Mouse (Mus musculus): ENCODE measurements around the gene Gtf2h2. TPM values are rescaled to one million over a fixed set of nuclear protein-coding genes. Genes with fewer than 3 reads are reported as not detected.
"Not testable (repeated sequence)": the region's sequence is repeated elsewhere in the genome, so short reads cannot be mapped to it uniquely, and the experiment has no call there.

The Gtf2h2 gene
- polyA plus RNA-seq, 1 experiment from 2014 or later: 53.3 TPM

DNA sequence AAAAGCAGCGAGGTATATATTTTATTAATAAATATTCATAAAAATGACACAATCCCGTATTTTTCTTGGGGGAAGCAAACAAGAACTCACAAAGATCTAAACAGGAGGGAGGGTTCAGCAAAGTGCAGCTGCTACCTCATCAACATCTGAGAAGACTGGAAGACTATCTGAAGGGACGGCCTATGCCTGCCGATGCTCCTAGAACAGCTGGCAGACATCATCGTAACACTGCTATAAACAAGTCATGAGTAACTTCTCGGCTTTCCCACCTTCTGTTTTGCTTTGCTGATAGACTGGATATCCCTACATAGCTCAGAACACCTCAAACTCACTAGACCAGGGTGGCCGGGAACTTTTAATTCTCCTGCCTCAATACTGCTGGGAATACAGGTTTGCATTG lies 8.8 kb downstream of the Gtf2h2 start:
- no peak overlapping the region for H3K4me2 ChIP-seq
- H3K27ac ChIP-seq (ENCODE audit: poor library complexity, severe bottlenecking): no peak overlapping the region
- H3K9me3 ChIP-seq (replicated peaks): no peaks in the 10 kb centered on the region
- H3K9ac ChIP-seq: no peak overlapping the region
- no peak for ATAC-seq (ENCODE audit: insufficient number of reproducible peaks, low FRiP score)
- peaks cover 59% of the 10 kb centered on the region for H3K36me3 ChIP-seq
- H3K4me3 ChIP-seq: no peak overlapping the region
- no peaks in the 10 kb centered on the region for H3K4me1 ChIP-seq (replicated peaks)
- WGBS: 88% methylated on average over 7 of the region's 7 CpGs
- H3K27me3 ChIP-seq (replicated peaks): no peaks in the 10 kb centered on the region

DNA sequence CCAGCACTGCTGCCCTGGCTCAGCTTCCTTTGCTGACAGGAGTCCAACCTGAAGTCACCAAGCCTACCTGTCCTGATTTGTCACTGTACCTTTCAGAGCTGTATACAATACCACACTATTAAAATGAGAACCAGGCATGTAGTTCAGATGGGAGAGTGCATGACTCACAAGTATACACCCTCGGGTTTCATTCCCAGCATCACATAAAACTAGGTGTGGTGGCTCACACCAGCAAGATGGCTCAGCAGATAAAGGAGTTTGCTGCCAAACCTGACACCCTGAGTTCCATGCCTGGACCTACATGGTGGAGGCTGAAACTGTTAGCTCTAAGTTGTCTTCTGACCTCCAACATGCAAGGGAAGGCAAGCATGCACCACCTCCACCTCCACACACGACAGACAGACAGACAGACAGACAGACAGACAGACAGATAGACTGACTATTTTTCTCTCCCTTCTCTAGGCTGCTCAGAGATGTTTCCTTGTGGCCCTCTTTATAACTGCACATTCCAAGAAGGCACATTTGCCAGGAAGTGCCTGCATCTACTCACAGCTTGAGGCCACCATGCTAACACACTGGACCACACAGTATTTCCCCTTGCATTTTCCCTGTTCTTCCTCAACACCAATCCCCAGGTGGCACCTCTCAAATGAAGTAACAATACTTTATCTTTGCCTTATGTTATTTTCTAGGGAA lies 28.7 kb downstream of the Gtf2h2 start:
- Histone ChIP-seq H3K4me3 (no peak overlapping the region), H3K4me2 (no peak overlapping the region), H3K36me3 (peaks cover 54% of the 10 kb centered on the region), H3K9me3 (replicated peaks) (no peaks in the 10 kb centered on the region), H3K27me3 (replicated peaks) (no peaks in the 10 kb centered on the region), H3K9ac (no peak overlapping the region), H3K4me1 (replicated peaks) (no peaks in the 10 kb centered on the region), H3K27ac (ENCODE audit: poor library complexity, severe bottlenecking) (no peak overlapping the region)
- WGBS: 81% methylated on average over 2 of the region's 2 CpGs
- ATAC-seq (ENCODE audit: insufficient number of reproducible peaks, low FRiP score): no peak

DNA sequence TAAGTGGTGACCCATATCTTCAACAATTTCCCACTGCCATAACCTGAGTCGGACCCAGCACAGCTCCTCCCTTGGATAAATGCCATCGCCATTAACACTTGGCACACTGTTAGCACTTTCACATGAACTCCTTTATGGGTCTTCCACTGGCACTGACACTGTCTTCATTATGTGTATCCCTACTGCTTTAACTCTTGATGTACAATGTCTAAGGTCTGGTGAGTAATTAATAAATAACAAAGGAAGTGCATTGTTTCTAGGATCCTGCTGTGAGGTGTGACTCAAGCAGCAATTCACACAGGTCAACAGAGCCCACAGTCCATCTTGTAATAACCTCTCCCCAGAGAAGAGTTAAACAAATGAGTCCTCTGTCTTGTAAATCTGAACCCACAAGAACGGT lies 31.0 kb downstream of the Gtf2h2 start:
- Histone ChIP-seq H3K9me3 (replicated peaks) (no peaks in the 10 kb centered on the region), H3K4me3 (no peak overlapping the region), H3K4me1 (replicated peaks) (no peaks in the 10 kb centered on the region), H3K27ac (ENCODE audit: poor library complexity, severe bottlenecking) (no peak overlapping the region), H3K27me3 (replicated peaks) (no peaks in the 10 kb centered on the region), H3K9ac (no peak overlapping the region), H3K4me2 (no peak overlapping the region), H3K36me3 (peaks cover 36% of the 10 kb centered on the region)
- ATAC-seq (ENCODE audit: insufficient number of reproducible peaks, low FRiP score): no peak
- 79% methylated on average over 3 of the region's 3 CpGs for WGBS

DNA sequence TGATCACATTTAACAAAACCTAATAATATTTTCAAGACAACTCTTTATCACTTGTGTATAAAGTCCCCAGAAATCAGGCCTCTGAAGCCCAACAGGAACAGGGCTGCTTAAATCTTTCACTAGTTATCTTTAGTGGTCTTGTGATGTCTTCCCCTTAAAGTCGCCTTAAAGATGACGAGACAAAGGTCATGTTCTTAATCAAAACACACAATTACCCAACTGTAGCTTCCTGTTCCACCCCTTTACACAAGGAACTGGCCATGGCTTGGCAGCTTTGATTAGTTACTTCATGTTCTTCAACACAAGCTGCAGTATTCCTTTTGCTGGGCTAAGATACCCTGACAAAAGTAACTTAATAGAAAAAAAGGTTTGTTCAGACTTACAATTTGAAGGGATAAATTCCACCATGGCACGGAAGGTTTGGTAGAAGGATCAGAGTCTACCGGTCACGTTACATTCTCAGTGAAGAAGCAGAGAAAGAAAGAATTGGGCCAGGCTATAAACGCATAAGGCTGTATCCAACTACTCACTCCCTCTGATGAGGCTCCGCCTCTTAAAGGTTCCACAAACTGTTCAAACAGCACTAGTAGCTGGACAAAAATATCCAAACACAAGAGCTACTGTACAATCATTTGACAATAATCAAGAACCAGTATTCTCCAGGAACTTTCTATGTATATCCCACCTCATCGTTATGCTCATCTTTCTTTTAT lies 39.8 kb downstream of the Gtf2h2 start, which contains the start of gene Naip1:
Gene Naip1 (minus strand): TSS at position 455 of the 713 bp plus-strand sequence.
- ATAC-seq (ENCODE audit: insufficient number of reproducible peaks, low FRiP score); H3K27me3 ChIP-seq (replicated peaks); H3K4me3 ChIP-seq; H3K9me3 ChIP-seq (replicated peaks); H3K9ac ChIP-seq; H3K36me3 ChIP-seq; H3K4me2 ChIP-seq; H3K4me1 ChIP-seq (replicated peaks); H3K27ac ChIP-seq (ENCODE audit: poor library complexity, severe bottlenecking): not testable (repeated sequence)
- 71% methylated on average over 8 of the region's 8 CpGs for WGBS

DNA sequence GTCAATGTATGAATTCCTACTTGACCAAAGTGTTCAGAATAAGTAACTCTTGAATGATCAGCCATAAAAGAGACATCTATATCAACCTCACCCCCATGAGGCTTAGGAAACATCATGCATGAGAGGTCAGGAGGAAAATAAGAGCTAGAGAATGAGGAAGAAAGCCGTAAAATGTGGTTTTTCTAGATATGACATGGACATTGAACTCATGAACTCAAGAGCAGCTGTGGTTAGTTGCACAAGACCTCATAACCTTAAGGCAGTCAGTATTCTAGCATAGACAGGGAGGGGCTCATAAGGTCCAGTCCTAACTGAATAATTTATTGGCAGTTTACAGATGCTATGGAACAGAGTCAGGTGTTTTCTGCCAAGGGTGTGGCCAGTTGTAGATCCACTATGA lies 42.9 kb downstream of the Gtf2h2 start:
- Histone ChIP-seq H3K27ac (ENCODE audit: poor library complexity, severe bottlenecking) (no peak overlapping the region), H3K9me3 (replicated peaks) (no peaks in the 10 kb centered on the region), H3K4me3 (no peak overlapping the region), H3K9ac (no peak overlapping the region), H3K4me2 (no peak overlapping the region), H3K36me3 (no peaks in the 10 kb centered on the region), H3K4me1 (replicated peaks) (no peaks in the 10 kb centered on the region), H3K27me3 (replicated peaks) (no peaks in the 10 kb centered on the region)
- ATAC-seq (ENCODE audit: insufficient number of reproducible peaks, low FRiP score): no peak
- 87% methylated on average over 1 of the region's 1 CpGs for WGBS

DNA sequence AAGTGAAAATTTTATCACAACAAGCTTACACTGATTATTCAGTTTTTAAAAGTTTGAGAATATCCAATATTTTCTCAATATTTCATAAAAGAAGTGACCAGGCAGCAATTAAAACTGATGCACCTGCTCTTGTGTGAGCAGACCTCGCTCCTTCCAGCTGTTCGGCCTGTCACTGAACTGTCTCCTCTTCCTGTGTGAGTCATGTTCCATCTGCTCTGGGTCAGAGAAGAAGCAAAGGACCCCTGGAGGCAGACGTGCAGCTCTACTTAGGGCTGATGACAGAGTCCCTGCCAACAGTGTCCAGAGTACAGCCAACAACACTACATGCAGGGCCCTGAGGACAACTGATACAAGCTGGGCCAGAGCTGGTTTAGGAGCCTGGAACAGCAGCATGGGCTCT lies 52.3 kb downstream of the Gtf2h2 start:
- H3K9ac ChIP-seq: no peak overlapping the region
- no peaks in the 10 kb centered on the region for H3K36me3 ChIP-seq
- H3K4me2 ChIP-seq: no peak overlapping the region
- no peaks in the 10 kb centered on the region for H3K4me1 ChIP-seq (replicated peaks)
- 48% methylated on average over 3 of the region's 3 CpGs for WGBS
- H3K27me3 ChIP-seq (replicated peaks): no peaks in the 10 kb centered on the region
- H3K4me3 ChIP-seq: no peak overlapping the region
- ATAC-seq (ENCODE audit: insufficient number of reproducible peaks, low FRiP score): no peak
- no peaks in the 10 kb centered on the region for H3K9me3 ChIP-seq (replicated peaks)
- no peak overlapping the region for H3K27ac ChIP-seq (ENCODE audit: poor library complexity, severe bottlenecking)

DNA sequence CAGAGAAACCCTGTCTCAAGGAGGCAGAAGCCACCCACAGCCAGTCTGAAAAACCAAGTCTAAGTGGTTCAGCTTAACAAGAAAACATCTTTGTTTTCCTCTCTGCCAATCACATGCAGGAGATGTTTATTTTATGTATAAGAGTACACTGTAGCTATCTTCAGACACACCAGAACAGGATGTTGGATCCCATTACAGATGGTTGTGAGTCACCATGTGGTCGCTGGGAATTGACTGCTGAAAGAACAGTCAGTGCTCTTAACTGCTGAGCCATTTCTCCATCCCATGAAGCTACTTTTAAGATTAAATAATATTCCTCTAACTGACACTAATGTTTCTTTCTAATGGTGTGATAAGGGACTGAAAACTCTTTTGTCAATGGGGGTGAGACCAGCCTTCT lies 53.7 kb downstream of the Gtf2h2 start:
- H3K36me3 ChIP-seq: no peaks in the 10 kb centered on the region
- H3K27ac ChIP-seq (ENCODE audit: poor library complexity, severe bottlenecking): no peak overlapping the region
- no peak overlapping the region for H3K4me3 ChIP-seq
- H3K27me3 ChIP-seq (replicated peaks): no peaks in the 10 kb centered on the region
- no peaks in the 10 kb centered on the region for H3K4me1 ChIP-seq (replicated peaks)
- 35% methylated on average over 1 of the region's 1 CpGs for WGBS
- ATAC-seq (ENCODE audit: insufficient number of reproducible peaks, low FRiP score): no peak
- H3K9me3 ChIP-seq (replicated peaks): no peaks in the 10 kb centered on the region
- no peak overlapping the region for H3K9ac ChIP-seq
- no peak overlapping the region for H3K4me2 ChIP-seq

DNA sequence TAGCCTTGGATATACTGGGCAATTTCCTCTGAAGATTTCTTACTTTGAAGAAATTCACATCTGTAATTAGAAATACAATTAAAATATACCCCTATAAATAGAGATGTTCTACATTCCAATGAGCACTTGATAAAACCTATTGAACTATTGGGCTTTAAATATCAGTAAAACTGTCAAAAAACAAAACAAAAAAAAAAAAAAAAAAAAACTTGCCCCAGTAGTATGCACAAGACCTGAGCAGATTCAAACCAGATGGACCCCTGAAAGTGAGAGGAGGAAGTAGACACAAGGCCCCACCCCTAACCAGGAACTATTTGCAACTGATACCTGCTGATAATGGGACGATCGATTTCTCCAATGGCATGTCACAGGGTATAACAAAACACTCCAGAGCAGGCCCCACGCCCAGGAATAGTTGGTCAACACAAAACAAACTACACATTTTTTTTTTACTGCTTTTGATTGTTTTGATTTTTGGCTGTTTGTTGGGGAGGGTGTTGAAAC lies 55.0 kb downstream of the Gtf2h2 start:
- Histone ChIP-seq H3K9me3 (replicated peaks) (no peaks in the 10 kb centered on the region), H3K27me3 (replicated peaks) (no peaks in the 10 kb centered on the region), H3K4me1 (replicated peaks) (no peaks in the 10 kb centered on the region), H3K4me2 (no peak overlapping the region), H3K4me3 (no peak overlapping the region), H3K36me3 (no peaks in the 10 kb centered on the region), H3K27ac (ENCODE audit: poor library complexity, severe bottlenecking) (no peak overlapping the region), H3K9ac (no peak overlapping the region)
- 59% methylated on average over 3 of the region's 3 CpGs for WGBS
- ATAC-seq (ENCODE audit: insufficient number of reproducible peaks, low FRiP score): no peak

DNA sequence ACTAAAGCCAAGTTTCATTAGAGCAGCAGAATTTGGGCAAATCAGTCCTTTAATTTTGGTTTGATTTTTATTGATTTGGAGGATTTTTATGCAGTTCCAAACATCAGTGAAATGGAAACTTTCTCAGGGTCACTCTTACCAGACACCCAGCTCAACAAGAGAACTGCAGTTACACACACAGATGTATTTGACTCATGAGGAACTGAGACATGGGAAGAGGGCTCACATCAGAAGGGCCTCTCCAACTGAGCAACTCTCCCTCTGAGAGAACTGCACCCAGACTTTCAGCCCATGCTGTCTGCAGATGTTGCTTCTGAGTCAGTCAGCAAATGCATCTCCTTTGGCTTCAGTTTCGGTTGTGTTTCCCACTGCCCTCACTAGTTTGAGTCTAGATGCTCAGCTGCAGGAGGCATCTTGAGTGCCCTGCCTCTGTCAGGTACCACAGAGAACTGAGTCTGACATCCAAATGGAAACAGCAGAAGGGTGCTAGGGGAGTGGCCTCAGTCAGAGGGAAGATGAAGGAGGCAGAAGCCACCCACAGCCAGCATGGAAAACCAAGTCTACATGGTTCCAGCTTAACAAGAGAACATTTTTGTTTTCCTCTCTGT lies 55.7 kb downstream of the Gtf2h2 start:
- not testable (repeated sequence) for ATAC-seq (ENCODE audit: insufficient number of reproducible peaks, low FRiP score)
- WGBS: 65% methylated on average over 1 of the region's 1 CpGs

DNA sequence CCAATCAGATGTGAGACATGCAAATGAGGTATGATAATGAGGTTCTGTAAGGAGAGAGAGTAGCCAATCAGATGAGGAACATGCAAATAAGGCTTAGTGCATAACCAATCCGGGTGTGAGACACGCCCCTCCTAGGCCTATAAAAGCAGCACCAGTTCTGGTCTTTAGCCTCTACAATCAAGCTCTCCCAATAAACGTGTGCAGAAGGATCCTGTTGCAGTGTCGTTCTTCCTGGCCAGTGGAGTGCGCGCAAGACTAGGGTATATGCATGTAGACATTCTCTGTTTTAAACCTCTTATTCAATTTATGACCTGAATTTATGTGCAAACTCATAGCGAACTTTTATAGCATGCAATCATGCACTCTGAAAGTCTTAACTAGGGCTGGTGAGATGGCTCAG lies 72.4 kb downstream of the Gtf2h2 start:
- not testable (repeated sequence) for H3K36me3 ChIP-seq; ATAC-seq (ENCODE audit: insufficient number of reproducible peaks, low FRiP score)
- WGBS: 83% methylated on average over 7 of the region's 7 CpGs

More for the DNA sequence above, 55.7 kb downstream of the Gtf2h2 start:
- not testable (repeated sequence) for H3K27me3 ChIP-seq (replicated peaks); H3K27ac ChIP-seq (ENCODE audit: poor library complexity, severe bottlenecking); H3K4me3 ChIP-seq; H3K9me3 ChIP-seq (replicated peaks); H3K36me3 ChIP-seq; H3K4me1 ChIP-seq (replicated peaks); H3K4me2 ChIP-seq; H3K9ac ChIP-seq

DNA sequence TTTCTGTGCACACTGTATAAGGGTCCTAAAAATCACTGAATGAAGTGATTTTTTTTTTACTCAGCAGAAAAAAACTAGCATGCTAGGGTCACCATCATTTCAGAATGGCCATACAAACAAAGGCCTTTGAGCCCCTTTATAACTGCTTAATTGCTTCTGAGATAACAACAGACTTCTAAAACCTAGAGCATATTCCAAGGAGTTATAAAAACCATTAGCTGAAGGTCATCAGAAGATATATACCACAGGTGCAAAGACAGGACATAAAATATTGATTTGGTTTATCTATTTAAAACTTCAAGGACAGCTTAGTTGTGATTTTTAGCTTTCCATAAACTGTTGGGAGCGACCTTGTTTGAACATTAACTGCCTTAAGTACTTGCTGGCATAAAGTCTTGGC lies 78.0 kb downstream of the Gtf2h2 start:
- Histone ChIP-seq H3K27me3 (replicated peaks) (no peaks in the 10 kb centered on the region), H3K9me3 (replicated peaks) (peaks cover 24% of the 10 kb centered on the region), H3K27ac (ENCODE audit: poor library complexity, severe bottlenecking) (no peak overlapping the region), H3K4me1 (replicated peaks) (no peaks in the 10 kb centered on the region), H3K36me3 (no peaks in the 10 kb centered on the region), H3K4me2 (no peak overlapping the region), H3K9ac (no peak overlapping the region), H3K4me3 (no peak overlapping the region)
- no peak for ATAC-seq (ENCODE audit: insufficient number of reproducible peaks, low FRiP score)
- 48% methylated on average over 1 of the region's 1 CpGs for WGBS

More for the DNA sequence above, 72.4 kb downstream of the Gtf2h2 start:
- not testable (repeated sequence) for H3K4me3 ChIP-seq; H3K27ac ChIP-seq (ENCODE audit: poor library complexity, severe bottlenecking); H3K4me1 ChIP-seq (replicated peaks); H3K27me3 ChIP-seq (replicated peaks); H3K4me2 ChIP-seq; H3K9ac ChIP-seq
- H3K9me3 ChIP-seq (replicated peaks): peaks cover 23% of the 10 kb centered on the region

Data from heart, embryonic 12.5 days (tissue).